Mouse (Mus musculus): ENCODE results near the gene Olfr868. TPM values are rescaled to one million over a fixed set of nuclear protein-coding genes. Genes with fewer than 3 reads are reported as not detected.

Olfr868 gene
- polyA plus RNA-seq, 1 experiment from 2014 or later, result not detected

Other genes starting within 250 kb of the Olfr868 start
- gene Olfr860, start 248.9 kb upstream of the Olfr868 start, polyA plus RNA-seq (2014; fragmentation: Nextera tagmentation; extraction: Ambion mirVana), result not detected in 2 replicates
- not detected in 2 replicates for gene Olfr862, start 210.6 kb upstream of the Olfr868 start, polyA plus RNA-seq (2014; fragmentation: Nextera tagmentation; extraction: Ambion mirVana)
- 0.15 and 0.24 TPM in 2 replicates for gene Olfr77, start 181.8 kb upstream of the Olfr868 start, polyA plus RNA-seq (2014; fragmentation: Nextera tagmentation; extraction: Ambion mirVana)
- gene Olfr866, start 70.6 kb upstream of the Olfr868 start, polyA plus RNA-seq (2014; fragmentation: Nextera tagmentation; extraction: Ambion mirVana), result not detected in 2 replicates
- not detected in 2 replicates for gene Olfr867, start 41.1 kb upstream of the Olfr868 start, polyA plus RNA-seq (2014; fragmentation: Nextera tagmentation; extraction: Ambion mirVana)
- gene Olfr869, start 30.4 kb downstream of the Olfr868 start, polyA plus RNA-seq (2014; fragmentation: Nextera tagmentation; extraction: Ambion mirVana), result not detected in 2 replicates
- not detected in 2 replicates for gene Olfr870, start 75.4 kb downstream of the Olfr868 start, polyA plus RNA-seq (2014; fragmentation: Nextera tagmentation; extraction: Ambion mirVana)
- gene Olfr871, start 113.6 kb downstream of the Olfr868 start, polyA plus RNA-seq (2014; fragmentation: Nextera tagmentation; extraction: Ambion mirVana), result not detected in 2 replicates
- gene Olfr872, start 138.5 kb downstream of the Olfr868 start, polyA plus RNA-seq (2014; fragmentation: Nextera tagmentation; extraction: Ambion mirVana), result not detected in 2 replicates
- not detected in 2 replicates for gene Olfr39, start 183.7 kb downstream of the Olfr868 start, polyA plus RNA-seq (2014; fragmentation: Nextera tagmentation; extraction: Ambion mirVana)
- not detected in 2 replicates for gene Olfr873, start 199.9 kb downstream of the Olfr868 start, polyA plus RNA-seq (2014; fragmentation: Nextera tagmentation; extraction: Ambion mirVana)
- gene Olfr18, start 237.5 kb downstream of the Olfr868 start, polyA plus RNA-seq (2014; fragmentation: Nextera tagmentation; extraction: Ambion mirVana), result 0.10 TPM in 1 of 2 replicates, not detected in the other

Data from heart, embryonic 11.5 days (tissue).